Mouse (Mus musculus) gastrocnemius, postnatal 10 days (tissue): ENCODE data around the gene Fam193a. TPM values are rescaled to one million over a fixed set of nuclear protein-coding genes. Genes with fewer than 3 reads are reported as not detected.

ENCODE experiments used
- DNase-seq: peaks from one replicate; pipeline ENCODE4 v3.0.0; 2021; ENCODE audit warnings: mixed read lengths
- long read RNA-seq, 2 experiments: library from polyadenylated mRNA; stranded (forward); transcript quantifications; one replicate each; pipeline ENCODE4 v2.0.0; 2021
- total RNA-seq, 2 experiments: library from RNA; stranded (reverse); gene quantifications; 2 replicates each; pipeline ENCODE4 v1.2.3; 2021

Gene Fam193a
- total RNA-seq: 10 to 100 TPM; 19.6 to 26.6 TPM
- long read RNA-seq, experiment 1, full-length matches to known transcripts: 1 of 13 reads
- long read RNA-seq, experiment 1, partial matches to known transcripts: 5 of 13 reads
- long read RNA-seq, experiment 1, other reads (novel, unspliced or antisense): 7 of 13 reads
- long read RNA-seq, experiment 2, full-length matches to known transcripts: 1 of 6 reads
- long read RNA-seq, experiment 2, partial matches to known transcripts: 2 of 6 reads
- long read RNA-seq, experiment 2, other reads (novel, unspliced or antisense): 3 of 6 reads

DNA sequence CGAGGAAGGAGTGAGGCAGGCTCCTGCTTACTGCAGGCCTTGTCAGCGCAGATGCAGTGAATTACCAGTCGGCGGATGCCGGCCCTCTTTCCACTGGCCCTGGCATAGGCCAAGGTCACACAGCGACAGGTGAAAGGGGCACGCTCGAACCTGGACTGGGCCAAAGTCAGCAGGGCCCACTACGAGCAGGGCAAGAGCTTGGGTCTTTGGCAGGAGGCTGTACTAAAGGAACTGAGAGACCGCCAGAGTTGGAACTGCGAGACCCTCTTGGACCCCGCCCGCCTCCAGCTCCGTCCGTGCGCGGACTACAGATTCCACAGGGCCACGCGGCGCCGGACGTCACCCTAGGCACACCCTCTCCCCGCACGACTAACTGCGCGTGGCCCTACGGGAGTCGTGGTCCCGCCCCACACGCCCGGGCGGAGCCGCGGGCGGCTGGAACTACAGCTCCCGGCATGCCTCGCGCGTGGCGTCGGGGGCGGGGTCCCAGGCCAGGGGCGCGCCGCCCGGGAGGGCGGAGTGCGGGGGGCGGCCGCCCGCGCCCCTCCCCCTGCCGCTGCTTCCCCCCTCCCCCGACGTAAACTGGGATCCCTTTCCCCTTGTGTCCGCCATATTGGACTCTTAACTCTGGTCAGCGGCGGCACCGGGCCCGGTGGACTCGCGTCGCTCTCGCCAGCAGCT, at the start of gene Fam193a:
Gene Fam193a (plus strand): TSS at position 593 of the 681 bp plus-strand sequence.
- peak; percentile 98 for DNase-seq

DNA sequence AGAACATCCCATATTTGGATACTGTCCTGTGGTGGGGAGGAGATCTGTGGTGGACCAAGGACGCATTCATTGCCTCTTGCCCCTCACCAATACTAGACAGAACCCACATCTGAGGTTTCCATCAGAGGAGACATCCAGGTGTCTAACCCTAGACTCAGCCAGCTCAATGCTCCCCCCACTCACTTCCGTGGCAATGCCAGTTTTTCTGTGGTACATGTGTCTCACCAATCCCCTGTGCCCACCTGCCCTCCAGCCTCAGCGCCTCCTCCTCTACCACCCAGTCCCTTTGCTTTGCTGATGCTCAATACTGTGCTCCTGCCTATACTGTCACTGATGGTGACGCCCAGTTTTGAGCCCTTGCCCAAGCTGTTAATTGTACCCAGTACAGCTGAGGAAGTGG, 48.5 kb upstream of the Fam193a start:
- DNase-seq: no peak

DNA sequence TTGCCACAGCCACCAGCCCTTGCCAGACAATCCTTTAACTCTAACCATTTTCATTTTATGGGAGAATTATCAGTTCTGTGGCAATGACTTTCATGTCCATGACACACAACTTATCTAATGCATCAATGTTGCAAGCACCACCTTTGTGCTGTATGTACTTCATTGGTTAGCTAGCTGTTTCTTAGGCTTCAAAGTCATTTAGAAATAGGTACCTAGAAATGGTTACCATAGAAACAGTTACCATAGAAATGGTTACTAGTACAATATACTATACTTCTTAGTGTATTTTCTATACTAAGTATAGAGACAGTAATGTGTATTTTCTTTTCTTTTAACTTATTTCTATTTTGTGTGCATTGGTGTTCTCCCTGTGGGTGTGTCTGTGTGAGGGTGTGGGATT, 44.4 kb upstream of the Fam193a start:
- no peak for DNase-seq

DNA sequence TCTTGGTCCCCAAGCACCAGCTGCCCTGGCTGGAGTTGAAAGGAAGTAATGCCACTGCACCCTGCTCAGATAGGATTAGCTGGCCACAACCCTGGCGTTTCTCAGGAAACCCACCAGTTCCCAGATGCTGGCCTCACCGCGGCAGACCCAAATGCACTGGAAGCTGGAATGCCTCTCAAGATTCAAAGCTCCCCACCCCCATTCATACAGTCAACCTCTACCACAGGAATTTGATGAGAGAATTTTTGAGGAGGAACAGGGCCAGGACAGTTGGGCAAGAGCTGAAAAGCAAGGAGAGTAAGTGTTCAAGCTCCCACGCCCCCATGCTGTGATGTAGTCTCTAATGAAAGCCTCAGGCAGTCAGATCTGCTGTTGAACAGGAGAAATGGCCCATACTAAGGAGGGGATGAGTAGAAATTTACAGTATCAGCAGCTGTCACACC, 43.5 kb upstream of the Fam193a start:
- DNase-seq: no peak

DNA sequence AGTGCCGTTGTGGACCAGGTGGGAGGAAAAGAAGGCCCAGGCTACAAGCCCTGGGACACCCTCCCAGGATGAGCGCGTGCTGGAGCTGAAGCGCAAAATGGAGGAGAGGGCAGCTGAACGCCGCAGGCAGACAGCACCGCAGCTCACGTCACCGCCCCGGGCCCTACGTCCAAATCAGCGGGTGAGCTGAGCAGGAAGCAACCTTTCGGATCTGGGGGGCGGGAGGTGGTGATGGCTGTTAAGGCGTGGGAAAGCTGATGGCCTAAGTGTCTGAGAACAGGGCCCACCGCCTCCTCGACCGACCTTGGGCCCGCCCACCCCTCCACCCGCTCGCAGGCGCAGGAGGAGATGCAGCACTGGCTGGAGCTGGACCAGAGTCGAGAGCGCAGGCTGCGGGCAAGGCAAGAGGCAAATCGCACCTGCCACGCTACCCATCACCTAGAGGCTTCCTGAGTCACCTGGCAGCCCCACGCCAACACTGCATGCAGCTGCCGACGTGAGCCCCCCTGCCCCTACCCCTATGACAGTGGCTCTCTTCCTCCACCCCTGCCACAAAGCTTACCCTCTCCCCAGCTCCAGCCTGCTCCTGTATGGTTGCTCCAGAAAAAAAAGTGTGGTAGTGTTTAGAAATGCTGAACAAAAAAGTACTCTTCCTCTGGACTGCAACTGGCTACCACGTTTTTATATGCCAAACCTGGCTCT, 42.7 kb upstream of the Fam193a start:
- DNase-seq: peak; percentile 25

DNA sequence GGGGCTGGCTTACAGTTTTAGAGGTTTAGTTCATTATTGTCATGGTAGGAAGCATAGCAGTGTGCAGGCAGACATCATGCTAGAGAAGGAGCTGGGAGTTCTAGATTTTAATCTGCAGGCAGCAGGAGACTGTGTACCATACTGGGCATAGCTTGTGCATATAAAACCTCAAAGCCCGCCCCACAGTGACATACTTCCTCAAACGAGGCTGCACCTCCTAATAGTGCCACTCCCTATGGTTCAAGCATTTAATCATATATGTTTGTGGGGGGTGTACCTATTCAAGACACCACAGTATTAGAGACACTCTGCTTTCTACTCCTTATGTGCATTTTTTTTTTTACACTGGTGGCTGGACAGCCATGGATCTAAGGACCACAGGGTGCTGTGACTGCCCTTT, 39.6 kb upstream of the Fam193a start:
- no peak for DNase-seq

DNA sequence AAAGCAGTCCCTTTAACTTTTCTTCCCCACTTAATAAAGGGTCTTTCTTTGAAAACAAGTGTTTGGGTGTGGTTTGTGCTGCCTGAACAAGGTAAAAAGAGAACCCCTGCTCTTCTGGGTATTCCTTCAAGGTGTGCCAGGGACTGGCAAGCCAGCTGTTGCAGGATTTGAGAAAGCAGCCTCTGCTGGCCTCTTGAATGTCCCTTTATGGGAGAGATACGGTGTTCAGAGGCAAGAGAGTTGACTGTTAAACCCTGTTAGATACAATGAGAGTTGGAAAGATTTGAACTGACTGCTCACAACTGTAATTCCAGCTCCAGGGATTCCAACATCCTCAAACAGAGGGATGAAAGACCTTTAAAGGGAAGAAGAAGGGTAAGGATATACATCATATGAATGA, 35.7 kb upstream of the Fam193a start:
- DNase-seq: no peak

DNA sequence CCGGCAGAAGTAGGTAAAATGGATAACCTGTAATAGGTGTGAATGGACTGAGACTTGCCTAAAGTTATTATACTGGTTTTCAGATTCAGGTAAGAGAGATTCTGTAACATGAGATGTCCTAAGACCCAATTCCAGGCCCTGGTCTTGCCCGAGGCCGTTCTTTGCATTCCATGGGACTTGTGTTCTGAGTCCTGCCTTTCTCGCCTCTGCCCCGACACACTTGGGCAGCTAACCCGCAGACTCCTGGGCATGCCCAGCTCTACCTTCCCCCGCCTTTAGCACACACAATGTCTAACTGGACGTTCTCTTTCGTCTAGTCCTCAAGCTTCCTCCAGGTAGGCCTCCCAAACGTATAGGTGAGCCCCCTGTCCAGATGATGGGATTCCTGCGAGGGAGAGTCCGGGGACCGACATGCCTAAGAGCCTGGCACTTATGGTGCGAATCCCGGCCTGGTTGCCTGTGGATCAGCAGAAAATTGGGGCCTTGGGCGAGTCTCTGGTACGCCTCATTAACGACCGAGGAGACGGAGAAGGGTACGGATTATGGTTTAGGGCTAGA, 34.1 kb upstream of the Fam193a start:
- DNase-seq: no peak

DNA sequence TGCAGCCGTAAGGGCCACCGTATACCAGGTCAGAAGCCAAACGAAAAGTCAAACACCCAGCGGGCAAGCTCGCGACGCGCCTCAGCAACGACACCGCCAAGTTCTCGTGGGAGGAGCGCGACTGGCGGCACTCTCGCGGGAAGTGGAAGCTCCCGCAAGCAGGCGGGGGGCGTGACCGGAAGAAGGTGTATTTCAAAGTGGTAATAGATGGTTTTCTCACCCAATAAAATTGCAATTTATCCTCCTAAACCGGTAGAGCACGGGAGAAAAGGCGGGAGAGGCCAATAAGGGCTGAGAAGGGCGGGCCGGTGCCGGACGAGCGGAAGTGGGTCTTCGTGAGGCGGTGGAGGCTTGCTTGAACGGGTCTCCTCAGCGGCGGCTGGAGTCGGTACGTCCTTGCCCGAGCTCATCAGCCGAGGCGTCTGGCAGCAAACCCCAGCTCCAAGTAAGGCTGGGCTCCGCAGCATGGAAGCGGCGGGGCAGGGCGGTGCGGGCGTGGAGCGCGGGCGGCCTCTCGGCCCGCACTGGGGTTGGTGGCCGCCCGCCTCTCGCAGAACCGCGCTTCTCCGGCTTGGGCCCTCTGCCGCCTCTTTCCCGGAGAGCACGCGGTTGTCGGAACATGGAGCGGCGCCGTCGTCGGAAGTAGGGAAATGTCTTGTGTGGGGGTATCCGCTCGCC, 33.5 kb upstream of the Fam193a start, which contains the start of gene Rnf4:
Gene Rnf4 (plus strand): TSS at position 193 of the 678 bp plus-strand sequence.
- peak; percentile 96 for DNase-seq

DNA sequence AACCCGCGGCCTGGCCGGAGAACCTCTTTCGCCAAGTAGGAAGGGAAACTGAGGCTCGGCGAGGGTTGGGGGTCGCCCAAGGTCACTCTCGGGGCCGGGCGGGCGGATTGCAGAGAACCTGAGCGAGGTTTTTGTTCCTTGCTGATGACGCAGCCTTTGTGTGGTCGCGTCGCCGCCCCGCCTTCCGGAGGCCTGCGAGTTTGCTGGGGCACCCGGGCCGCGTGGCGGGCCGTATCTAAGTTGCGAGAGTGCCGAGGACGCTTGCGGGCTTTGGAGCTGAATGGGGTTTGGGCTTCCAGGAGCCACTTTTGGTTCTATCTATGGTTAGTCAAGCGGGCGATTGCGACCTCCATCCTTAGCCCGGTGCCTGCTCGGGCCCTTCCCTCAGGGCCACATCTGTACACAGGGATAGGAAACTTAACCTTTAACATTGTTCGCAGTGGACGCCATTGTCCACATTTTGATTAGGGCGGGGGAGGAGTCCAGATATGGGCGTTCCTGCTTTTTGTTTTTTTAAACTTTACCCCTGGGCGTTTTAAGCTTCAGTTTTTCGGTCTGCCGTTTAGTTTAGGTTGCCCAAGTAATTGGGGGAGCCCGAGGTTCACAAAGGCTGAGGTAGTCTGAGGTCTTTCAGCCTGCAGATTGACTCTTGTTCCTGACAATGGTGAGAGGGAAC, 32.8 kb upstream of the Fam193a start:
- DNase-seq: peak; percentile 53

DNA sequence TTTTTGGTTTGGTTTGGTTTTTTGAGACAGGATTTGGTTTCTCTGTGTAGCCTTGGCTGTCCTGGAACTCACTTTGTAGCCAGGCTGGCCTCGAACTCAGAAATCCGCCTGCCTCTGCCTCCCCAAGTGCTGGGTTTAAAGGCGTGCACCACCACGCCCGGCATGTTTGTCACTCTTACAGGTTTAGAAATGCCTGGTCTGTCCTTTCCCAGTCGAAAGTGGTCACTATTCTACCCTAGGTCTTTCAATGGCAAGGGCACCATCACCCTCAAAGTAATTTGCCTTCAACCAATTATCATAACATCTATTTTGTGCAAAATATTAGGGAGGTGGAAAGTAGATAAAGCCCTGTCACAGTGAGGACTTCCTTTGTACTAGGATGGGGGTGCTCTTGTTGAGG, 29.5 kb upstream of the Fam193a start:
- no peak for DNase-seq

DNA sequence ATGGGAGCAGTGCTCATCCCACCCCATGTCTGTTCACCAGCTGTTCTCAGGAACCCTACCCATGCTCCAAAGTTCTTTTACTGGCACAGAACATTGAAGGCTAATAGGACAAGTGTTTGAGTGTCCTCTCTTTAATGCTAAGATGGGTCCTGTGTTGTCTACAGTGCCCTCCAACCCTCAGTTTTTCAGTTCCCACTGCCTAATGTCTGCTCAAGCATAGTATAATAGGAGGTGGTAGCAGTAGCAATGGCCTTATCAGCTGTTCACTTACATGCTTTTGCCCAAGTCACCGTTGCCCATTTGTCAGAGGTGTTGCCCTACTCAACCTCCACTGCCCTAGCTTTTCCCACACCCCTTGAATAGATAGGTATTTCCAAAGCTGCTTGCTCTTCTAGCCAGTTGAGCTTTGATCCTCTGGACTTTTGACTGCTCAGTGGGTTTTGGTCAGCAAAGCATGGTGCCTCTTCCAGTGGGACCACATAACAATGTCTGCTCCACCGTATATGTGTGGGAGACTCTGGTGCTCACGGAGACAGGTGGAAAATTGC, 17.6 kb upstream of the Fam193a start:
- DNase-seq: no peak

DNA sequence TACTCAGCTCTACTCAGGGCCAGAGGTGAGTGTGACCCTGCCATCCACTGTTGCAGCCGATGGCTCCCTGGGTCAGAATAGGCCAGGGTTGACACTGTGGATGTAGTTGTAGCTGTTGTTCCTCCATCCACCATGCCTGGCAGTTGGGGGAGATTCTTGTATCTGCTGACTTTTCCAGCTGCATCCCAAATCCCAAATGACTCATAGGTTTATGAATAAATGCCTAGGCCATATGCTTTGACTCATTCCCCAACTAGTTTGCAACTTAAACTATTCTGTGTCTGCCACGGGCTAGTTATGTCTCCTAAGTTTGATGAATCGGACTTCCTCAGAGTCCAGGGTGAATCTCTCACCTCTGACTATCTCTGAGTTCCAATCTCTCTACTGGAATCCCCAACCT, 9.5 kb upstream of the Fam193a start:
- no peak for DNase-seq

DNA sequence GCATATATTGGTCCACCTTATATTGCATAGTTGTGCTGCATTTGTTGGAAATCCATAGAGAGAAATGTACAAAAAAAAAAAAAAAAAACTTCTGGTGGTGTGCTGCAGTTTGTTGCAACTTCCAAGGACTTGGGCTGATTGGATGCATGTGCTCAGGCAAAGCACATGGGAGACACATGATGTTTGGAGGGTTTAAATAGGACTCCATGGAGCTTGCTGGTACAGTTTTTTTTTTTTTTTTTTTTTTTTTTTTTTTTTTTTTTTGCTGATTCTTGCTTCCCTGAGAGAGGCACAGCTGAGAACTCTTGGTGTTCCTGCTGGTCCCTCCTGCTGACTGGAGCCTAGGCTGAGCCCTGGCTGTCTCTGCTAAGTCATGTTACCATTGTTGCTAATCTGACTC, 6.6 kb upstream of the Fam193a start:
- no peak for DNase-seq

DNA sequence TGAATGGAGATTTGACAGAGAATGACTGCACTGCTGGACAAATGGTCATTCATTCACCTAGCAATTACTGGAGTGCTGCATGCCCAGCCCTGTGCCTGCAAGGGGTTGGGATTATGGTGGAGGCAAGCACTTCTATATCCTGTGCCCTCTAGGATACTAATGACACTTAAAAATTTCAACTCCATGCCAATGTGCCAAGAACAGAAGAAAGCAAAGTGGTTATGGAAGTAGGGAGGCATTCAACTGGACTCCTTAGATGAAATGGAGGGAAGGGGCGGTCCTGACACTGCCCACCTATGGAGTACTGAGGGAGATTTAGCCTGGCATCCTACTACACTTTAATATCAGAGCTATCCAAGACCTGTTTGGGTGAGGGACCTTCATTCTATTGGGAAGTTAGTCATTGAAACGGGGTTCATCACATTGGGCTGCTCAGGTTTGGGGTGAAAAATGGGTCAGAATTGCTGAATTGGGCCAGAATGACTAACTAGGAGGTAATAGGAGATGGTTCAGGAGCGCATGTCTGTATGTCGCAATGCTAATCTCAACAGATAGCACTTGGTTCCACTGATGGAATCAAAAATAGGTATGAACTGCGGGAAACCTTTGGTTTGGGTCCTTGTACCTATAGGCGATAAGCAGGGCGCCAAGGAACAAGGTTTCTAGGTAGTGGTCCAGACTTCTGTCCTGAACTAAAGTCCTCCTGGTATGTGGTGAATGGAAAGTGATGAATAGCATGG, 1.0 kb upstream of the Fam193a start:
- DNase-seq: no peak

DNA sequence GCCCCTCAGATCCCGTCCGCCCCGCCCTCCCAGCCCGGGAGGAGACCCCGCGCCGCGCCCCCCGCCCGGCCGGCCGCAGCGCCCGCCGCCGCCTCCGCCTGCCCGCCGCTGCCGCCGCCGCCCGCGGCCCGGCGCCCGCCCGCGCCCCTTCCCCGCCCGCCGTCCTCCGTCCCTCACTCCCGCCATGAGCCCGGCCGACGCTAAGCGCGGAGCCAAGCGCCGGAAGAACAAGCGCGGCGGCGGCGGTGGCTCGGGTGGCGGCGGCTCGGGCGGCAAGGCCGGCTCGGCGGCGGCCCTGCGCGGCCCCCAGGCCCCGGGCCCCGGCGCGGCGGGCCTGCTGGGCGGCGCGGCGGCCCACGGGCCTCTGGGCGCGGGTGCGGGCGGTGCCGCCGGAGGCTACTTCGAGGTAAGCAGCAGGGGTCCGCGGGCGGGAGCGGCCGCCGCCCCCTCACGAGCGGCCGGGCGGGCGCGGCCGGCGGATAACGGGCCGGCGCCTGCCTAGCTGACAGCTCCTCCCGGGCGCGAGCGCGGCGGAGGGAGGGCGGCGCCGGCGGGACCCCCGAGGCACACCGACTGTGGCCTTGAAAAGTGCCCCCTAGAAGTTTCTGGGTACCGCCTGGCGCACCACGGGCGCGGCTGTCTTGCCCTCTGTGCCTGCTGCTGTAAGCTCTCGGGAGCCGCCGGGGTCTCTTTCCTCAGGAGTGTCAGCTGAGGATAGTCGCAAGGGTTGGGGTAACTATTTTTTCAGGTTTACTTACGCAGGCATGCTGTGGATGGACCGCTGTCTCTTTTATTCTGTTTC, 490 bp downstream of the Fam193a start:
- no peak for DNase-seq

DNA sequence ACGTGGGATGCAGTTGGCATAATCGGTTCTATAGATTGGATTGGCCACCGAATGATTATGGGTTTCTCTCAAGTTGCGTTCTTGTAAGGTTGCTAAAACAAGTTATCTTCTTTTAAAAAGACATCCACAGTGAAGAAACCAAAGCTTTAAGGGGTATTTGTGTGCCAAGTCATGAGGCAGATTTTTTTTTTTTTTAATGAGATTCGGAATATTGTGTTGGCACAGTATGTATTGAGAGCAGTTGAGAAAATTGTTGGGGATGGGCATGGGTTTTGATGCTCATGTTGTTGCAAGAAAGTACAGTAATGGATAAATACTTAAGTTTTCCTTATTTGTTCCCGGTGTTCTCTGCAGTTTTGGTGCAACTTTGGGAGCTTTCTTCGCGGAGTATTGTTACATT, 1.1 kb downstream of the Fam193a start:
- DNase-seq: no peak

DNA sequence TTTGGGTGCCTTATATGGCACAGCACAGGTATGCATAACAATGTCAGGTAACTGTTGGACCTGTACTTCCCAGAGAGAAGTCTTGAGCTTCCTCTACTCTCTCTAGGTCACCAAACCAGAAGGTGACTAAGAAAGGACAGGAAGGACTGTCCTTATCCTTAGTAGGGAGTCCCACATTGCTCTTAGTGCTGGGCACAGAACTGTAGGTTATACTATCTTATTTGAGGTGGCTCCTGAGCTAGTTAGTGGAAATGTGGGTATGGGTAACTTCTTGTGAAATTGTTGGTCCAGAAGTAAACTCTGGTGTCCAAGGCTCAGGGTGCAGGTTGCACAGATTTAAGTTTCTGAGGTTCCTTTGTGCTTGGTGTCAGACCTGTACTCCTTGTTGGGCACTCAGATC, 2.4 kb downstream of the Fam193a start:
- DNase-seq: no peak

DNA sequence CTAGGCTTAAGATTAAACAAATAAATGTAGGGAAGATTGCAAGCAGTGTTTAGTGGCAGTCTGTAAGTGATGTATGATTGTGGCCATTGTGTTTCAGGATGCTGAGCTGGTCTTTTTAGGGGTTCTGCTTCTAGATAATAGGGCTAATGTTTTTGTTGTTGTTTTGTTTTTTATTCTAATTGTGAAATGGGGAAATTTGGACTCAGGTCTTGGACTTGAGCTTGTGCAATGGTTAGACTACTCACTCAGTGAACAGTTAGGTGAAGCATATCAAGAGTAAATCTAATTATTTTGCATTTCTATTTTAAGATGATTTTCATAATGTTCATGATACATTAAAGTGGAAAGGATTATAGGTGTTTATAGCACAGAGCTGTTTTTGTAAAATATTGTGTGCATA, 2.8 kb downstream of the Fam193a start:
- no peak for DNase-seq

DNA sequence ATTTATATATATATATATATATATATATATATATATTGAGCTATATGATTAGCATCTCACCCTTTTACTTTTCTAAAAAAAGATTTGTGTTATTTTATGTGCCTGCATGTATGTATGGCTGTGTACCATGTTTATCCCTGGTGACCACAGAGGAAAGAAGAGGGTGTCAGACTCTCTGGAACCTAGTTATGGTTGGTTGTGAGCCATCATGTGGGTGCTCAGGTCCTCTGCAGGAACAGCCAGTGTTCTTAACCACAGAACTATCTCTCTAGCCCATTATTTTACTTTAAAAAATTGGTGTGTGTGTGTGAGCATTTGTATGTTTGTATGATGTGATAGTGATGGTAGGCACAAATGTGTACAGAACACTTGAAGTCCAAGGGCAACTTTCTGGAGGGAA, 9.1 kb downstream of the Fam193a start:
- DNase-seq: no peak
